Mouse (Mus musculus): ENCODE data around the gene Gmfg. TPM values are rescaled to one million over a fixed set of nuclear protein-coding genes. Genes with fewer than 3 reads are reported as not detected.

Gmfg gene
- total RNA-seq (2015) = 544 and 552 TPM in 2 replicates
- total RNA-seq (2017) = 837 and 967 TPM in 2 replicates

GRCm38 (mm10) chr7:28436932-28437570 is at the start of gene Gmfg:
Gene Gmfg (plus strand): TSS chr7:28437447.
- peak; percentile 54 for ATAC-seq (ENCODE audit: poor library complexity, severe bottlenecking)

- no peak for ATAC-seq (ENCODE audit: poor library complexity, severe bottlenecking)
These were observed 46.9 kb upstream of the Gmfg start for GRCm38 (mm10) chr7:28390331-28390730.

DNA sequence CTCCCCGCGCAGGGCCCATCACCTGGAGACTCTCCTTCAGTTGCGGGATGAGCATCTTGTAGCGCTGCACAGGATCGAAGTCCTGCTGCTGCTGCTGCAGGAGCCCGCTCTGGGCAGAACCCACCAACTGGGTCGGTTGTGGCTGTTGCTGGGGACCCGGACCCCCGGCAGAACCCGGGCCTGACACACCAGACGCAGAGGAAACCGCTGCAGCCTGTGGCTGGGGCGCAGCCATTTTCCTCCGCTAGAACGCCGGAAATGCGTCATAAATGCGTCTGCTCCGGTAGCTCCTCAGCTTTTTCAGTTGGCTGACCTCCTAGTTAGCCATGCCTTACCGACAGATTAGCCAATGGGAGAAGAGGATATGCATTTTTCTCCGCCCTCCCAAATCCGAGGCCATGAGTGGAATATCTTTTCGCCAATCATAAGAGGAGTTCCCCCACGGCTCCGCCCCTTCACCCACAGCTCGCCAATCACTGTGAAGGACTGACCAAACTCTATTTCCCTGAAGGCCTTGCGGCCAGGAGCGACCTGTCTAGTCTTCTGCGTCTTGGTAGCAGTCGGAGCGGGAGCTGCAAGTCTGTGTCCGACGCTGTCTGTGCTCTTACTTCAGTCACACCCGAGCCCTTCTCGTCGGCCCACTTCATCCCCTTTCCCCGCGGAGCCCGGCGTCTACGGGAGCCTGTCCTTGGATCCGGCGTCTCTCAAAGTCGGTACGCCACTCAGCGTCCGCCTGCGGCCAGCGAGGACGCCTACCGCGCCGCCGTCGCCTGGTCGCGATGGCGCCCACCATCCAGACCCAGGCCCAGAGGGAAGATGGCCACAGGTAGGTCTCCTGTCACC is 44.6 kb upstream of the Gmfg start, which contains the start of the genes Med29 and Paf1:
TSS of gene Med29 (minus strand) at position 280 of the 843 bp plus-strand sequence.
TSS of gene Paf1 (plus strand) at position 523 of the 843 bp plus-strand sequence.
- ATAC-seq (ENCODE audit: poor library complexity, severe bottlenecking) = peak; percentile 98

DNA sequence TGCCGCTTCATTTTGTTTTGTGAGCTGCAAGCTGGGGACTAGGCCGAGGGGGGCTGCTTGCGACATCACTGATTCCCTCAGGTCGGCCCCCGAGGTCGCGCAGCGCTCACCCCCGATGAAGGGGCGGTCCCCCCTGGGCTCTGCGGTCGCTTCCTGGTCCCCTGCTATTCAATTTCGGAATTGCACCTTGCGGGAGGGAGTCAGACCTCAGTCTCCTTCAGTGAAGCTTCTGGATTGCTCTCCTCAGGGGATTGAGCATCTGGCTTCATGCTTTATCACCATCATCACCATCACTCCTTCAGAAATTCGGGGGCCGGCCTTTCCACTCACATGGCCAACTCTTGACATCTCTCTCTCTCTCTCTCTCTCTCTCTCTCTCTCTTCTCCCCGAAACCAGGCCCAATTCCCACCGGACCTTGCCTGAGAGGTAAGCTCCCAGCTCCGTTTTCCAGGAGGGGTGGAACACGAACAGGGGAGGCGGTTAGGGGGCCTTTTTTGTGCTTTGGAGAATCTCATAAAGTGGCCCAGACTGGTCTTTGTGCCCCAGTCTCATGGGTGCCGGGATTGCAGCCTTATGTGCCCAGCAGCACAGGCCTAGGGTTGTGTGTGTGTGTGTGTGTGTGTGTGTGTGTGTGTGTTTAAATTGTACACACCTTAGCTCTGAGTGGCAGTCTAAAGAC is 43.8 kb upstream of the Gmfg start:
- ATAC-seq (ENCODE audit: poor library complexity, severe bottlenecking) = no peak

DNA sequence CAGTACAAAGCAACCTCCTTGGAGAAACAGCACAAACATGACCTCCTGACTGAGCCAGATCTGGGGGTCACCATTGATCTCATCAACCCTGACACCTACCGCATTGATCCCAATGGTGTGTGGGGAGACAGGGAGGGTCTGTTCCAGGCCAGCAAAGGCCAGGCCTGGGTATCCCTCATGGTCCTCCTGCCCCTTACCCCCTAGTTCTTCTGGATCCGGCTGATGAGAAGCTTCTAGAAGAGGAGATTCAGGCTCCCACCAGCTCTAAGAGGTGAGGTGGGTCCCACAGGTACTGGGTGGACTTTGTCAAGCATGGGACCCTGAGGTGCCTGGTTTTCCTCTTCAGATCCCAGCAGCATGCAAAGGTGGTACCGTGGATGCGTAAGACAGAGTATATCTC is 41.8 kb upstream of the Gmfg start:
- no peak for ATAC-seq (ENCODE audit: poor library complexity, severe bottlenecking)

DNA sequence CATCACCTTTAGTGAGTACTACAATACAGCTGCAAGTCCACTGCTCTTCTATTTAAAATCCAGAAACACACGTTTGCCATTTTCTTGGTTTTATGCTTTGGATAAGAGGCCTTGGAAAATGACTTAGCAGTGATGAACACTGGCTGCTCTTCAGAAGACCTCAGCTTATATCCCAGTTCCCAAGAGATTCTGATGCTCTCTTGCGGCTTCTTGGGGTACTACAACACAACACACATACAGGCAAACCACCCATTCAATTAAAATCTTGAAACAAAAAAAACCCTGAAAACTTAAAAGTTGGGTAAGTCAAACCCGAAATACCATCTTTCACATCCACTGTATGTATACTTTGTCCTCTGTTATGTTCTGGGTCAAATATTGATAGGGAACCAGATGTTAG is 39.2 kb upstream of the Gmfg start:
- no peak for ATAC-seq (ENCODE audit: poor library complexity, severe bottlenecking)

DNA sequence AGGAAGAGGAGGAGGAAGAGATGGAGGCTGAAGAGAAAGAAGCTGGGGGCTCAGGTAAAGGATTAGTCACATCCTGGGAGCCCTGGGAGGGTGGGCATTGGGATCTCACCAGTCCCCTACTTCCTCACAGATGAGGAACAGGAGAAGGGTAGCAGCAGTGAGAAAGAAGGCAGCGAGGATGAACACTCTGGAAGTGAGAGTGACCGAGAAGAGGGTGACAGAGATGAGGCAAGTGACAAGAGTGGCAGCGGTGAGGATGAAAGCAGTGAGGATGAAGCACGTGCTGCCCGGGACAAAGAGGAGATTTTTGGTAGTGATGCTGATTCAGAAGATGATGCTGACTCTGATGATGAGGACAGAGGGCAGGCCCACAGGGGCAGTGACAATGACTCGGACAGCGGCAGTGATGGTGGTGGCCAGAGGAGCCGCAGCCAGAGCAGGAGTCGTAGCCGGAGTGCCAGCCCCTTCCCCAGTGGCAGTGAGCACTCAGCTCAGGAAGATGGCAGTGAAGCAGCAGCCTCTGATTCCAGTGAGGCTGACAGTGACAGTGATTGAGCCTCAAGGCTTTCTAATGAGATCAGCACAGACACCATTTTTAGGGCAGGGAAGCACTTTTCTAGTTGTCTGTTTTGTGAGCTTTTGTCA is 38.4 kb upstream of the Gmfg start:
- ATAC-seq (ENCODE audit: poor library complexity, severe bottlenecking) = no peak

- ATAC-seq (ENCODE audit: poor library complexity, severe bottlenecking) = peak; percentile 82
These were observed 36.2 kb upstream of the Gmfg start for GRCm38 (mm10) chr7:28401030-28401429.

- no peak for ATAC-seq (ENCODE audit: poor library complexity, severe bottlenecking)
These were observed 35.3 kb upstream of the Gmfg start for GRCm38 (mm10) chr7:28401942-28402341.

DNA sequence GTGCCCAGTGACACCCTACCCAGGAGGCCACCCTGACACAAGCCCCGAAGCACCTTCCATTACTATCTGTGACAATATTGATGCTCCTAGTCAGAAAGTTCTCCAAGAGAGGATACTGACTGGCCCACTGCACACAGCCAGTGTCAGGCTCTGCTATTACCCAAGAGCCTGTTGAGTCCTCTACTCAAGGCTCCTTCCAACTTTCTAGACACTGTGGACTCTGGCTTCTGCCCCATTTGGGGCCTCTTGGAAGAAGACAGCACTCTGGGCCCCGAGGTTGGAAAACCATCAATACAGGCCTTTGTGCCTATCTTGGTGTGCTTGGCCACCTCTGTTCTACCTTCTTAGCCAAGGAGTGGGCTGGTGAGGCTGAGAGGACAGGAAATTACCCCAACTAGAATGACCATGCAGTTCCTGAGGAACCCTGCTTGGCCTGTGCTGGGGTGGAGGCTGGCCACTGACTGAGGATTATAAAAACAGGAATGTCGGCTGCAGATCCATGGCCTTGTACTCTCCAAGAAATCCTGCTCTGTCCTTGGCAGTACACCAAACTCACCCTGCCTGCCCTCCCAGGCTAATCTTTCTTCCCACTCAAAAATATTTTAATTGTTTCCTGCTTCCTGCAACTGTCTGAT is 26.3 kb upstream of the Gmfg start:
- ATAC-seq (ENCODE audit: poor library complexity, severe bottlenecking) = peak; percentile 76

GRCm38 (mm10) chr7:28412826-28413225 is 24.4 kb upstream of the Gmfg start:
- no peak for ATAC-seq (ENCODE audit: poor library complexity, severe bottlenecking)

- ATAC-seq (ENCODE audit: poor library complexity, severe bottlenecking) = no peak
These were observed 19.9 kb upstream of the Gmfg start for GRCm38 (mm10) chr7:28417368-28417767.

GRCm38 (mm10) chr7:28418096-28418670 is 19.1 kb upstream of the Gmfg start:
- ATAC-seq (ENCODE audit: poor library complexity, severe bottlenecking) = no peak

DNA sequence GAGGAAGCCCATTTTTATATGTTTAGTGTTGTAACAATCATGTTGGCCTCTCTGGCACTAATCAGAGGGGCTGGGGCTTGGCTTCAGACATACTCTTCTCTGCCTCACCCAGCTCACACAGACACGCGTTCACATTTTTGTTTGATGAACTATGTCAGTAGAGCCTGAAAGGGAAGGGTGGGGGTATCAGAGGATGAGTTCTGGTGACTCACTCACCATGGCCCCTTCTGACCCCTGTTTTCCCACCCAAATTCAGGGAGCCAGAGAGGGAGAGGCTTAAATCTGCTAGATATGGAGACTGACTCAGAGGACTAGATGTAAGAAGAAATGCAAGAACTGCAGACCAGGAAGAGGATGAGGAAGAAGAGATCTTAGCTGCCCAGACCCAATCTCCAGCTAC is 17.8 kb upstream of the Gmfg start:
- ATAC-seq (ENCODE audit: poor library complexity, severe bottlenecking) = no peak

GRCm38 (mm10) chr7:28423018-28423417 is 14.2 kb upstream of the Gmfg start:
- ATAC-seq (ENCODE audit: poor library complexity, severe bottlenecking) = no peak

DNA sequence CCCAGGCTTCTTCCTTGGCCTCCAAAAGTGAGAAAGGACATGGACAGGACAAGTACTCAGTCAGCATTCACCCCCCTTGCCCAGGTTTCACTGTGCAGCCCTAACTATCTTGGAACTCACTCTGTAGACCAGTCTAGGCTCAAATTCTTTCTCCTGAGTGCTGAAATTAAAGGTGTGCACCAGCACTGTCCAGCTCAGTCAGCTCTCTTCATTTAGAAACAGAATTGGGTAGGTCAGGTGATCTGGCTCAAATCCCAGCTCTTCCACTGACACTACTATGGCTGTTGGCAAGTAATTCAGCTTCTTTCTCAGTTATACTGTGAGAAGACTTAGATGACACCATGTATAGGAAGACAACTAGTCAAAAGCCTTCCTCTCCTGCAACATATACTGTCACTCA is 9.5 kb upstream of the Gmfg start:
- no peak for ATAC-seq (ENCODE audit: poor library complexity, severe bottlenecking)

- ATAC-seq (ENCODE audit: poor library complexity, severe bottlenecking) = peak; percentile 43; the same call in 1 of the 2 replicates
These were observed 6.7 kb upstream of the Gmfg start for GRCm38 (mm10) chr7:28430512-28430911.

DNA sequence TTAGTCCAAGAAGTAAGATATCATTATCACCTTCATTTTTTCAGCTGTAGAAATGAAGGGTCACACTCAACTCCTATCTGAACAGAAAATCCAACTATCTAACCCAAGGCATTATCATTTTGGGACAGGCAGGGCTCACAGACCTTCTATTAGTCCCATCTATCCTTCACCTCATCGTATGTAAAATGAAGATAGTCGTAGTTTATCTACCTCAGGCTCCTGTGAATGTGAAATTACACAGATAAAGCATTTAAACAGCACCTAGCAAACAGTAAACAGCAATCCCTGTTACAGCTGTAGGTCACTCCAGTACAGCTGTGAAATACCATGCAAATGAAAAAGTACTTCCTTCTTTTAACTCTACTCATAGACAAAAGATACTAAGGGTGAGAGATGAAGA is 5.0 kb upstream of the Gmfg start:
- no peak for ATAC-seq (ENCODE audit: poor library complexity, severe bottlenecking)

DNA sequence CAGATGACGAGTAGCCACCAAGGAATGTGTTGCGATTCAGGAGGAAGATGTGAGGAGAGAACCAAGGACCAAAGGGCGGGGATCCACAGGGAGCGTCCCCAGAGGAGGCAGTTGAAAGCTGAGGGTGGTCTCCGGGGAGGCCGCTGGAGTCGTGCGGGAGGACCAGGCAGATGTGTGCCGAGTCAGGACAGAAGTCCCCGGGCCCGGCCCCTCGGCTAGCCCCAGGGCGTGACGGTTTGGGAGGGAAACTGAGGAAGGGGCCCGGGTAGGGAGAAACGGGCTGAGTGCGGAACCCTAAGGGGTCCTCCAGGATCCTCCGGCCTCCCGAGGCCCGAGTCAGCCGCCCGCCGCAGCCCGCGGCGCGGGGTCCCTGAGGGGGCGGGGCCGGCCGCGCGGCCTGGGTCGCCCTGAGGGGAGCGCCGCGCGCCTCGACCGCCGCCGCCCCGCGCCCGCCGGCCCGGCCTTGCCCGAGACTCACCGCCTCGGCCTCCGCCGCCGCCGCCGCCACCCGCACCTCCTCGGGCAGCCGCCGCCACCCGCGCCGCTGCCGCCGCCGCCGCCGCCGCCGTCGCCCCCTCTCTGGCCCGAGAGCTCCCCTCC is 1.5 kb upstream of the Gmfg start:
- no peak for ATAC-seq (ENCODE audit: poor library complexity, severe bottlenecking)

All from megakaryocyte, adult 5-6 weeks (primary cell).